Mouse (Mus musculus) cerebellum, postnatal 14 days (tissue): Measurements from ENCODE around the gene Ube2e2.
A peak's percentile ranks its signal among the peaks of the same experiment; 100 is the strongest.

ENCODE experiments used
- DNase-seq, 2 experiments: peaks; one replicate each; pipeline ENCODE4 v3.0.0; 2021; ENCODE audit warnings: mixed read lengths in 2 of 2

Ube2e2 gene

DNA sequence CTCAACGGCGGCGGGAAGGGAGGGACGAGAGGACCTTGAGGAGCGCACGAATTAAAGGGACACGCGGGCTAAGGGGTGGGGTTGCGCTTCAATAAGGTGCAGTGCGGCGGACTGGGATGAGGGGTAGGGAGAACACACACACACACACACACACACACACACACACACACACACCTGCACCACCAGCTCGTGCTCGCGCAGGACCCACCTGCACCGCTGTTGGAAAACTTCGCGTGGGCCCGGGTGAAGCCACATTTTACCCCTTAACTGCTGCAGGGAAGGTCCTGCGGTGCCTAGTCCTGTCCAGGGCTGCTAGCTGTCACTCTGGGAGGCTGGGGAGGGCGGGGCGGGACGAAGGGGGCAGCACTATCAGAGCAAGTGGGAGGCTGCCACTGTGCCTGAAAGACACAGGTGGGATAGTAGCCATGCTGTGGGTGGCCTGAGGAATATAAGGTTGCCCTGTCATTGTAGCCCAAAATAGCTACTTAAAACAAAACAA is at the start of gene Ube2e2:
TSS of gene Ube2e2 (minus strand) at position 321 of the 499 bp plus-strand sequence.
- DNase-seq: no peak

DNA sequence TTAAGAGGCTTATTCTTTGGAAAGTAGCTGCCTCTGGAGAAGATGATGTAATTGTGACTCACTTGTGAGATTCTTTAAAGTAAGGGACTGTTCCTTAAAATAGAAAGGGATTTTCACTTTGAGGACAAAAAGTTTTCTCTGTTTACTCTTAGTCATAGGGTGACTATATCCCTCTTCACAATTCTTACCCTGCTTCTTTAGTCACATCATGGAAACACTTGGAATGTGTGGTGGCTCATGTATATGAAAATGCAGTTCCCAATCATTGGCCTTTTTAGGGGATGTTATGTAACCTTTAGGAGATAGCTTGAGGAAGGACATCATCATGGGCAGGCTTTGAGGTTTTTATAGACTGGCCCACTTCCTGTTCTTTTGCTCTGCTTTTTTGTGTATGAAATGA is 46.0 kb upstream of the Ube2e2 start:
- DNase-seq: no peak

DNA sequence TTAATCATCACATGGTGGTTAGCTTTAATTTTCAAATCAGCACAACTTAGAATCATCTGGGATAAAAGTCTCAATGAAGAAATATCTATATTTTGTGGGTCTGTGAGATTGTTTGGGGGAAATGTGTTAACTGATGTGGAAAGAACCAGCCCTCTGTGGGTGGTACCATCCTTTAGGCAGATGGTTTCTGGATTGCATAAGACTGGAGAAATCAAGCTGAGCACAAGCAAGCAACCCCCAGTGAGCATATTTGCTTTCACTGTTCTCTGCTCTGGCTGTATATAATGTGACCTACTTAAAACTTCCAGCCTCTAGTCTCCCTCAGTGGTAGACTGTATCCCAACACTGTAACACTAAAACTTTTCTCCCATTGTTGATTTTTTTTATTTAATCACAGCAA is 9.5 kb upstream of the Ube2e2 start:
- no peak for DNase-seq

DNA sequence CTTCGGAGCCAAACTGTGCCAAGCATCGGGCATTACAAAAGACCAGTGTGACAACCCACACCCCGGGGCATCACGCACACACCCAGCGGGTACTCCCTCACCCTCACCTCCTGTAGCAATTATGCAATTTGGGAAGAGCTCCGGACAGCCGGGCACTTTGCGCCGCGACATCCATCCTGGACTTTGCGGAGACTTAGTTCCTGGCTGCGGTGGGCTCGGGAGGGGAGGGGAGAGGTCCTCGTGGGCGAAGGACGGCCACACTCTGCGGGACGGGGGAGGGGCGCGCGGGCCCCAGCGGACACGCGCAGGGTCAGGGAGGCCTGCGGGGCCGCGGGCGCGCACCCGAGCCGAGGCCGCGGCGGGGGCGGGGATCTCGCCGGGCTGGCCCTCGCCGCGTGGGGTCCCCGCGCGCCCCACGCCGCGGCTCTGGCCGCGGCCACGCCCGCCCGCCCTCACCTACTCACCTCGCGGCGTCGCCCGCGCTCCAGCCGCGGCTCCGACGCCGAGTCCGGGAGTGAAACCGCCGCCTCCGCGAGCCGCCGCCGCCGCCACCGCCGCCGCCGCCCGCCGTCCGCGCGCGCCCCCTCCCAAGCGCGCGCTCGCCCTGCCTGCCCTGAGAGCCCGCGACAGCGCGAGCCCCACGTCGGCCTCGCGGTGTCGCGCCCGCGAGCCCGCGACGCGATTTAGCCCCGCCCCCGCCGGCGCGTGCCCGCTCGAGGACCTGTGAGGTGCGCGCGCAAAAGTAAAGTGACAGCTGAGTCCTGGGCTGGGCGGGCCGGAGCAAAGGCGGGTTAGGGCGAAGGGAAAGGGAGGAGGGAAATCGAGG is 733 bp downstream of the Ube2e2 start:
- peak; percentile 95 to 97 for DNase-seq

DNA sequence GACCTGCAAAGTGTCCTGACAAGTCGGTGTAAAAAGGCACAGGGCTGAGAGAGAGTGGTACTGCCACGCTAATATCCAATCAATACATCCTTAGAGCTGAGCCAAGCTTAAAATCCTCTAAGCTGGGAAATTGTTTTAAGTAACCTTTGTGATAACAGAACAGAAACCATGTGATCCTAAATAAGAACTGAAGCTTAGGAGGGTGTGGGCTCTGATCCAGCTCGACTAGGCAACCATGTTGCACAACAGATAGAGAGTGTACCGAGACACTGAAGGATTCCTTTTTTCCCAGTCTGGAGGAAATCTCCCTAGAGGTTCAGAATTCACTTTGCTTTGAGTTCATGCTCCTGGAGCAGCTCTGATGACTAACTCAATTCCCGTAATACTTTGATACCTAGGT is 4.5 kb downstream of the Ube2e2 start:
- no peak for DNase-seq

DNA sequence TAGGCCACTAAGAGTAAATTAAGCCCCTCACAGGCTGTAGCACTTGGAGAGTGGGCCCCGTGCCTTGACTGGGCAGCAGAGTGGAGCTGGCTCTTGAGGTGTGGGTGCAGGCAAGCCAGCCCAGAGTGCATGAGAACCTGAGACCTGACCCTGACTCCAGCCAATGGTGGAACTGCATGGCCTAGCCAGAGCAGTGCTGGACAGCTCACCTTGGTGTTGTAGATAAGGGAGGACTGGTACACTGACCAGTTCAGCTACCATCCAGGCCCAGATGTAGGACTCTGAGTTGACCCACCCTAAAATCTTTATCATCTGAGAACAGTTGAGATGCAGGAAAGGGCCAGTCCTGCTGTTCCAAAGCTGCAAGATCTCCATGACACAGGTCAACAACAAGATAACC is 11.6 kb downstream of the Ube2e2 start:
- no peak for DNase-seq

DNA sequence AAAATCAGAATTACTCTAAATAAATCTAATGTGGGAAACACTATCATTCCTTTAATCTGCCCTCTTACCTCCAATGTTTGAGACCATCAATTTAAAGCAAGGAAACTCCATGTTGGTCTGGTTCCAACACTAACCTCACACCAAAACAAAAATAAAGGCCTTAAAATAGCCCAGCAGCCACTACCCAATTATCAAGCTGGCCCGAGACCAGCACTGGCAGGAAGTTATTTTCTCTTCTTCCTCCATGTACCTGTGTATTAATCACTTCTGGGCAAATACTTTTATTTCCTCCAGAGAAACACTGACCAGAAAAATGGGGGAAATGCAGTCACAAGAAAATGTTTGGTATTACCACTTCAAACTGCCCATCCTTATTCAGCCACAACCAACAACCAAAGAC is 23.4 kb downstream of the Ube2e2 start:
- DNase-seq: no peak

DNA sequence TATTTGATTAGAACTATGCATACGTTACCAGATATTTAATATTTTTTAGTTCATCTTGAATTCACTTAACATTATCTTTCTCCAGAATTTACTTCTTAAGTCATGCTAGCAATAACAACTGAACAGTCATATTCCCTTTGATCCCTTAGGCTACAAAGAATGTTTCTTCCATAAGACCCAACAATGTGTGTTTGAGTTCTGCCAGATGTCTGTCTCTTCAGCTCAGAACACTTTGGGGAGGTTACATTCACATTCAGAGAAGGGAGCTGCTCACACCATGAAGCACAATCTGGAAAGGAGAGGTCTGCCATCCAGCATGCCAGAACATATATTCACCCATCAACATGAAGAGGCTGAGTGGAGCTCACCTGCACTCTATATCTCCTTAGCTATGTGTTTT is 65.4 kb downstream of the Ube2e2 start:
- no peak for DNase-seq

DNA sequence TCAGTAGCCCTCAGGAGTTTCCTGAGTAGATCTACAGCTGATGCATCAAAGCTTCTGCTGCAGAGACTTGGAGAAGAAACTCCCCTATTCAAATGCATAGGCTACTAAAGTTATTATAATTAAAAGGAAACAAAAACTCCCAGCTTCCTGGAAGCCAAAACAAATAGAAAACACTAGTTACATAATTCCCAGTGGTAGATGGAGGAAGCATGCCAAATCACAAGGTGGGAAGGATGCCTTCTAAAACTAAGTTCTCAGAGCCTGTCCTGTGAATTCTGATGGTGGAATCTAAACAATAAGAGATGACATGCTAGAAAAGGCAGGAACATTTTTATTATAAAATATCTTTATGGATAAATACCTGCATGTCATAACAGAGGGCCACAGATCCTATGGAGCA is 67.3 kb downstream of the Ube2e2 start:
- no peak for DNase-seq

DNA sequence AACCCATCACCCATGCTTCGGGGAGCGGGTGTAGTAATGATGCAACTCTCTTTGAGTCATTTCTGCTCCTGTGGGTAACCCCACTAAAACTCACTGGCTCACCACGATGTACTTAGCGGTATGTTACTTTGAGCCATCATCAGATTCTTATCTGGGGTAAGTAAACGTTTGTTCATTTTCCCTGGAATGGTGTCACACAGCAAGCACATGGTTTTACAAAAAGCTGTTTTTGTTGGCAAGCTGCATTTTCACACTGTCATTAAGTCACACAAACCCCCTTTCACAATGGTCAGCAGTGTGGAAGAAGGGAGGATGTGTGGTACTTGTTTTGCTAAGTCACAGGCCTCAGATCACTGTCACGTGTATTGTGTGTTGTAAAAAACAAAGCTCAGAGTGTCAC is 73.4 kb downstream of the Ube2e2 start:
- DNase-seq: no peak

DNA sequence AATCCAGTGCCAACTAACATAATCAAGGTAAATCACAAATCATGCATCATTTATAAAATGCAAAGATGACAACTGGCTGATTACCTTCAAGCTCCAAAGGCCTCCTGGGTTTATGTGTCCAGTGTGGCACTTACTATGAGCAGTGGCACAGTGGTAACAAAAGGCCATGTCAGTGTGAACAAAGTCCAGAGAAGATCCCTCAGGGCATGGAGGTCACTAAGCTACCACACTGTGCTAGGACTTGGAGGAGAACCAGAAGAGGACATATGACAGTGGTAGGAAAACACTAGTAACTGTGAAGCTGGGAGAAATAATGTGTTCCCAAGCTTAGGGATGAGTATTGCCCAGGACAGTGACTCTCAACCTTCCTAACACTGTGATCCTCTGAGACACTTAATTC is 97.2 kb downstream of the Ube2e2 start:
- DNase-seq: no peak

DNA sequence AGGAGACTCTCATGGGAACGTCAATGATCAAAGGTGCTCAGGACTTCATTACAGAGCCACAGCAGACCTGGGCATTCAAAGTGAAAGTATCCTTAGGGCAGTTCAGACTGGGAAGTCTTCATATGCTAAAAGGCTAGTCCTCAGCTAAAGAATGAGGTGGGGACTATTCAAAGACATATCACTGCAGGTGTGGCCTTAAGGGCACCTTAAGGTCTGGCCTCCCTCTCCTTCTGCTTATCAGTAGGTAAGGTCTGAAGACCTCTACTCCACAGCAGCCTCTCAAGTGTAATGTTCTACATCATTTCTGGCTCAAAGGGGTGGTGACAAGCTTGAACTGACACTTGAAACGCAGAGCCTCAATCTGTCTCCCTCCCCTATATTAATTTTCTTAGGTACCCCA is 98.3 kb downstream of the Ube2e2 start:
- DNase-seq: no peak

DNA sequence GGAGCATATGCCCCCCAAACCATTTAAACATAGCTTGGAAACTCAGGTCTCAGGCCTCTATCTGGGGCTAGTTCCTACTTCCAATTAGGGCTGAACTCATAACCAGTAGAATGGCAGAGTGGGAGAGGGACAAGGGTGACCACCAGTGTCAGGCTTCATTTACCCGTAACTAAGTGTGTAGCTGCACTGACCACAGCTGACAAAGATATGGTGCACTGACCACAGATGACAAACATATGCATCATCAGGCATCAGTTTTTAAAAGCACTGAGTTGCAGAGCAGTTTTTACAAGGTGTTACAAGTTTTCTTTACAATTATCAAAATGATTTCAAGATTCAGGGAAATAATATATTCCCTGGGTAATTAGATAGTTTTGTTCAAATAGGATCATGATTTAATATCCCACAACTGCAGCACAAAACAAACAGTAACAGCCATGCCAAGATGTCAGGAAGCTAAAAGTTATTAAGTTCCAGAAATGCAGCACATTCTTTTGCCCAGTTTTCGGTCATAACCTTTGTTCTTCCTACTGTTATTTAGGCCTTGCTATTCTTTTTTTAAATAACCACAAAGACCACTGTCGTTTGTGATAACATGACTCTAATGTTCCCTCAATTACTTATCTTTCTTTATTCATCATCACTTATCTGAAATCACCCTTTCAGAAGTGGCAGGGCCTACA is 114.9 kb downstream of the Ube2e2 start:
- DNase-seq: no peak

DNA sequence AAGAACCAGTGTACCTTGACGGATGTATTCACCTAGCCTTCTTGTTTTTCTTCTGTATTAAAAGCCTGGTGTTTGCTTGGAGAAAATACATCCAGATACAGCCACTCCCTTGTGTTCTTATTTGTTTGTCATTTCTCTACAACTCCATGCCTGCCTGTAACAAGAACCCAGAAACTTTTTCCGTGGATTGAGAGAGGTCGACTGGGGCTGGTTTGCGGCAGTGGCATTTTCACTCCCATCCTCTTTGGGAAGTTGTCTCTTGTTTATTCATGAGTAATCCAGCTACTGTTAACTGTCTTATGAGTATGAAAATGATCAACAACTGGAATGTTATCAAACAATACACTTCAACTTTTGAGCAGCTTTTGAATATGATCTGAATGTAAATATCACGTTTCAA is 115.8 kb downstream of the Ube2e2 start:
- no peak for DNase-seq

DNA sequence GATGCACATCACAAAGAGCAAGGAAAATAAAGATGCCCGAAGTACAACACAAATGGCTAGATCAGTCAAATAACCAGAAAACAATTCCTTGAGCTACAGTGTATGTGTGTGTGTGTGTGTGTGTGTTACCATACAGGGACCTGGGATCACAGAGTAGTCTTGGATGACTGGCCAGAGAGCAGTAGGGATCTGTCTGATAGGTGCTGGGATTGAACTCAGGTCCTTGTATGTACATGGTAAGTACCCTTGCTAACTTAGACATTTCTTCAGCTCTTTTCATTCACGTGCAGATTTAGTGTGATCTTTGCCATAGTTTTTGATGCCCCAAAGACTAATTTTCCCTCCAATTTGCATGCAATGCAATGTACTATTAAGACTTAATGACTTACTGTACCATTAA is 117.9 kb downstream of the Ube2e2 start:
- DNase-seq: no peak

DNA sequence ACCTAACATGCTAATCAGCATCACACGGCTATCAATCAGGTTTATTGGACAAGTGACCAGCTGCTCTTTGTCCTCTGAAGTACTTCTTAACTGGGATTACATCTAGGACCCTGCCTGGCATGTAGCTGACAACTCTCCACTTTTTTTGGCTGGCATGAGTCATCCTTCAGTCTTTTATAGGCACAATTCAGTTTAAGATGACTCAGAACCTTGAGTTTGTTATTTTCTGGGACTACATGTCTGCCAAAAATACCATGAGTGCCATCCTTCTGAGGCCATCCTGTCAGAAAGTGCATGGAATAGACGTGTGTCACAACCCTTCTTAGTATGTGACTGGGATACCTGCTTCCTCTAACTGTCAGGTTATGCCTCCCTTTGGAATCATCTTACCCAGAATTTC is 120.3 kb downstream of the Ube2e2 start:
- DNase-seq: no peak

DNA sequence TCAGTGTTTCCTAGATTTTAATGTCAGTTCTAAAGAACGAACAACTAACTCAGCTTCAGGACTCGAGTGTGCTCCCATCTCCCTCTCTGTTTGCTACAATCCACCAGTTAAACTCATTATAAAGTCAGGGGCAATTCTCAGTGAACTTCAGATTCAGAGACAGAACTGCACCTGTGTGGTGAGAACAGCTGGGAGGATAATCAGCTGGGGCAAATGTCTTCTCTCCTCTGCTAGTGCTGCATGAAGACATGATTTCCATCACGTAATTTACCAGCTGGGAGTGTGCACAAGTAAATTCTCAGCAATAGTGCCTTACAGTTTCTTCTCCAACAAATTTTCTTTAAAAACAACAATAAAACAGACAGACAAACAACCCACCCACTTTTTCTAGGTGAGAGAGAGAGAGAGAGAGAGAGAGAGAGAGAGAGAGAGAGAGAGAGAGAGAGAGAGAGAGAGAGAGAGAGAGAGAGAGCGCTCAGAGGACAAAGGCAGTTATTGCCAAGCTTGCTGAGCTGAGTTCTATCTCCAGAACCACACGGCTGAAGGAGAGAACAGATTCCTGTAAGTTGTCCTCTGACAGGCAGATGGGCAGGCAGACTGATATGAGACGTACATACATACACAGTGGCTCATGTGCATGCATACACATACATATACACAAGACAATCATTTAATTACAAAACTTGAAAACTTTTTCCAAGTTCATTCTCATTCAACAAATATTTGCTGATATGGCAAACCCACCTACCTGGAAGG is 134.3 kb downstream of the Ube2e2 start:
- DNase-seq: no peak

DNA sequence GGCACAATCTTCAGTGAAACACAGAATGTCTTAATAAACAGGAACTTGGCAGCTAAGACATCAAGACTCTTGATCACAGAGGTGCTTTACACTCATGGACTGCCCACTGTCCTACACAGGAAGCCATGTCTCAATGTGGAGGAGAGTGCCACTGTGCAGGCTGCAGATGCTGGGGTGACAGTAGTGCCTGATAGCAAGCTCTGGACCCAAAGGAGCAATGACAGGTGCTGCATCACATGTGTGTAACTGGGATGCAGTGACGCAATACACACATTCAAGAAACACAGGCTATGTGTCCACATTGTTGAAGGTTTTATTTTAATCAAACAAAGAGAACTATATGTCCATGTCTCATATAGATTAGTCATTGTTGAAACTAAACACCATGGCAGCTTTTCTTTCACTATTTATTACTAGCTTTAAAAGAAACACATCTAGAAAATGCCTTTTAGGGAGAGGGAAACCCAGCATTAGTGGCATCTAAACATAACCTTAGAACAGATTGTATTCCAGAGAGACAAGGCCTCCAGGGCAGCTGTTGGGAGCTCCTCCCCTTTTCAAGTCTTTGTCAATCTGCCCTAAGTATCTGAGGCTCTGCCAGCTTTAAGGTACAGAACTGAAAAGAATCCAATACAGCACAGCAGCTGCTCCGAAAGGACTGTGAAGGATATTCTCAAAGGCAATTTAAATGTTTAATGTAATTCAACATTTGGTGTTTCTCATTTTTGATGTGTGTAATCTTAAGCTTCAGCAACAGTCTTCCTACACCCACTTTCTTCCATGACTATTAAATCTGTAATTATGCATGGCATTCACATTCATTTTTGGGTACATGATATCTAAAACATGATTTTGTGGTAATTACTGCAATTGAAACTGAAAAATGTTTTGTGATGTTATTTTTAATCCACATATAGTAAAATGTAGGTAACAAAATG is 135.2 kb downstream of the Ube2e2 start:
- DNase-seq: no peak

DNA sequence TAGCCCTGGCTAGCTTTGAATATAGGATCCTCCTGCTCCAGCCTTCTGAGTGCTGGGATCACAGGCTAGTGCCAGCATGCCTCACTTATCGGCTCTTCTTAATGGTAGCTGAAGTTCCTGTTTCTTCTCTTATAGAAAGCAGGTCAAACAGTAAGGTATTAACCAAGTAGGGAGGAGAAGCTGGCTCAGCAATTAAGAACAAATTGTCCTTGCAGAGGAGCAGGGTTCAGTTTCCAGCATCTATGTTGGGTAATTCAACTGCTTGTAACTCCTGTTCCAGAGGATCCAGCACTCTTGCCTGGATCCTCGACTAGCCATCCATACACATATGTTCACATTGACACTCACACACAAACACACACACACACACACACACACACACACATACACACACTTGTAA is 136.1 kb downstream of the Ube2e2 start:
- DNase-seq: no peak

DNA sequence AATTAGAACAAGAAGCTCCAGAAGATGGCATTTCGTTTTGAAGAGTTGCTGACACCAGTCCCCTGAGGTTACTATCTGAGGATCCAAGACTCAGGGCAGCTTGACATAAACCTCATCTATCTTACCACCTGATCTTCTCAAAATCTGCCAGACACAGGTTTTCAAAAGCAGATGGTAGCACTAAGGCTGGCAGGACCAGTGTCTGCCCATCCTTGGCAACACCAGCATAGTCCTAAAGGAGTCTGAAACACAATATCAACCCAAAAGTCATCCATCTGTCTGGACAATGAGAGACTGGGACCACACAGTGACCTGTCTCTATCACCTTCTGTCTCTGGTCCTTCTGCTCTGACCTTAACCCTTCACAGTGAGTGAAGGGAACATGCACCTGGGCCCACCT is 138.7 kb downstream of the Ube2e2 start:
- peak in 1 of 2 experiments; percentile 31 for DNase-seq

DNA sequence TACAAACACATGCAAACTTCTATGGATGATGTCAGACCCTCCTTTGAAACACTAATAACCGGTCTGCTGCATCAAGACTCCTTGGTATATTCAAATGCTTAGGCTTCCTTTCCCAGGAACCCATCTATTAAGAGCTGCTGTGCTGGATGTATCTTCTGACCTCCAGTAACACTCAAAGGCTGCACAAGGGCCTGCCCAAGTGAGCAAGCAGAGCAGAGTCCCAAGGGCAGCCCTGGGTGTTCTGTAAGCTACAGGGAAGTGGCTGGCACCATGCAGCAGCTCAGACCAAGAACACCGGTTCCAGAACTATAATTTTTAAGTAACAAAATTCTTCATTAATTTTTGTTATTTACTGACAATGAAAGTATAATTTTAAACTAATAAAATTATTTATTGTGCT is 139.5 kb downstream of the Ube2e2 start:
- DNase-seq: no peak

DNA sequence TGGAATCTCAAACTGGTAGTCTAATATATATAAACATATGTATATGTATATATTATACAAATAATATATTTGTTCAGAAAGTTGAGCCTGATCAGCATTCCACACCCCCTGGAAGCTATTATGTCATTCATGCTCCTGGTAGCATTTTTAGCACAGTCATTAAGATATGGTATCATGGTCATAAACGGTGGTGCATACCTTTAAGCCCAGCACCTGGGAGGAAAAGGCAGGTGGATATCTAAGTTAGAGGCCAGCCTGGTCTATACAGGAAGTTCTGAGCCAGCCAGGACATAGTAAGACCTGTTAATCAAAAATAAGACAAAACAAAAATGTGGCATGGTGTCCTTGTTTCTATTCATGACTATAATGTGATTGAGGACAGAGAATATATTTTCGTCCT is 140.1 kb downstream of the Ube2e2 start:
- no peak for DNase-seq
